29 mouse cellular contexts compared by ENCODE assay signal in genomic region chr2:21439626-21440025, GRCm38 (mm10).
"Had no signal": no experiment of that assay in that cellular context is flagged by ENCODE, and none has a peak within 500 bp of the region (broad histone marks: within the 10 kb centered on the region; RNA-seq: fewer than 3 reads in every experiment).

No protein-coding gene starts in this region.

- H3K36me3 ChIP-seq: embryonic facial prominence, embryonic 10.5 days; embryonic facial prominence, embryonic 12.5 days; embryonic facial prominence, embryonic 13.5 days; embryonic facial prominence, embryonic 15.5 days; forebrain, embryonic 10.5 days; forebrain, embryonic 12.5 days; forebrain, embryonic 15.5 days; heart, embryonic 10.5 days; heart, embryonic 12.5 days had no signal

- H3K27me3 ChIP-seq: embryonic facial prominence, embryonic 12.5 days; embryonic facial prominence, embryonic 13.5 days; embryonic facial prominence, embryonic 15.5 days; forebrain, embryonic 12.5 days; forebrain, embryonic 13.5 days; forebrain, embryonic 15.5 days; heart, embryonic 12.5 days had no signal

- H3K27ac ChIP-seq: embryonic facial prominence, embryonic 10.5 days; embryonic facial prominence, embryonic 12.5 days; embryonic facial prominence, embryonic 13.5 days; embryonic facial prominence, embryonic 15.5 days; forebrain, embryonic 10.5 days; forebrain, embryonic 12.5 days; forebrain, embryonic 13.5 days; forebrain, embryonic 15.5 days; gastrocnemius, adult 2 months; heart, adult 2 months; heart, embryonic 10.5 days had no signal

- DNase-seq: cerebellum, adult 9-10 months; cerebellum, adult 9-11 months; cerebellum, postnatal 10 days; cerebellum, postnatal 14 days; cerebellum, postnatal 25 days; cerebellum, postnatal 36 days; embryo, embryonic 11 days; gastrocnemius, adult 2 months; gastrocnemius, postnatal 10 days; gastrocnemius, postnatal 14 days; gastrocnemius, postnatal 25 days; gastrocnemius, postnatal 36 days; heart, adult 11 months; heart, adult 18-20 months; heart, adult 2 months had no signal

- H3K4me3 ChIP-seq: embryonic facial prominence, embryonic 10.5 days; embryonic facial prominence, embryonic 12.5 days; embryonic facial prominence, embryonic 13.5 days; embryonic facial prominence, embryonic 15.5 days; erythroblast, embryonic 14.5 days; forebrain, embryonic 10.5 days; forebrain, embryonic 12.5 days; forebrain, embryonic 13.5 days; forebrain, embryonic 15.5 days; gastrocnemius, adult 2 months; heart, adult 2 months; heart, embryonic 10.5 days; heart, embryonic 12.5 days had no signal

- H3K9me3 ChIP-seq: embryonic facial prominence, embryonic 10.5 days; embryonic facial prominence, embryonic 12.5 days; embryonic facial prominence, embryonic 13.5 days; embryonic facial prominence, embryonic 15.5 days; forebrain, embryonic 10.5 days; forebrain, embryonic 12.5 days; forebrain, embryonic 13.5 days; forebrain, embryonic 15.5 days; heart, embryonic 10.5 days; heart, embryonic 12.5 days had no signal

- ATAC-seq: forebrain, embryonic 13.5 days; forebrain, embryonic 14.5 days; forebrain, embryonic 15.5 days; forebrain, embryonic 16.5 days had no signal

- H3K9ac ChIP-seq: embryonic facial prominence, embryonic 12.5 days; embryonic facial prominence, embryonic 13.5 days; embryonic facial prominence, embryonic 15.5 days; forebrain, embryonic 12.5 days; forebrain, embryonic 13.5 days; forebrain, embryonic 15.5 days; heart, embryonic 12.5 days had no signal

- H3K4me1 ChIP-seq: embryonic facial prominence, embryonic 10.5 days; embryonic facial prominence, embryonic 12.5 days; embryonic facial prominence, embryonic 13.5 days; embryonic facial prominence, embryonic 15.5 days; forebrain, embryonic 10.5 days; forebrain, embryonic 12.5 days; forebrain, embryonic 13.5 days; forebrain, embryonic 15.5 days; heart, embryonic 10.5 days; heart, embryonic 12.5 days had no signal

- H3K4me2 ChIP-seq: embryonic facial prominence, embryonic 12.5 days; embryonic facial prominence, embryonic 13.5 days; embryonic facial prominence, embryonic 15.5 days; forebrain, embryonic 12.5 days; forebrain, embryonic 13.5 days; forebrain, embryonic 15.5 days; heart, embryonic 11.5 days; heart, embryonic 12.5 days had no signal
